Mouse (Mus musculus) heart, postnatal 10 days (tissue): Measurements from ENCODE around the gene Aak1. TPM values are rescaled to one million over a fixed set of nuclear protein-coding genes. Genes with fewer than 3 reads are reported as not detected.

Experiments used
- DNase-seq, 2 experiments: peaks; one replicate each; pipeline ENCODE4 v3.0.0; 2021
- intact Hi-C: fragments of 180-260 bp; cut with DNase I; formaldehyde crosslinking; loops from one replicate; pipeline ENCODE4 v1.15.1; 2025
- total RNA-seq, 2 experiments: library from RNA; stranded (reverse); gene quantifications; 2 replicates each; pipeline ENCODE4 v1.2.3; 2021

The Aak1 gene
- 100 to 1,000 TPM in 1 of 2 experiments, 10 to 100 TPM in 1; 95.7 to 103 TPM for total RNA-seq

DNA sequence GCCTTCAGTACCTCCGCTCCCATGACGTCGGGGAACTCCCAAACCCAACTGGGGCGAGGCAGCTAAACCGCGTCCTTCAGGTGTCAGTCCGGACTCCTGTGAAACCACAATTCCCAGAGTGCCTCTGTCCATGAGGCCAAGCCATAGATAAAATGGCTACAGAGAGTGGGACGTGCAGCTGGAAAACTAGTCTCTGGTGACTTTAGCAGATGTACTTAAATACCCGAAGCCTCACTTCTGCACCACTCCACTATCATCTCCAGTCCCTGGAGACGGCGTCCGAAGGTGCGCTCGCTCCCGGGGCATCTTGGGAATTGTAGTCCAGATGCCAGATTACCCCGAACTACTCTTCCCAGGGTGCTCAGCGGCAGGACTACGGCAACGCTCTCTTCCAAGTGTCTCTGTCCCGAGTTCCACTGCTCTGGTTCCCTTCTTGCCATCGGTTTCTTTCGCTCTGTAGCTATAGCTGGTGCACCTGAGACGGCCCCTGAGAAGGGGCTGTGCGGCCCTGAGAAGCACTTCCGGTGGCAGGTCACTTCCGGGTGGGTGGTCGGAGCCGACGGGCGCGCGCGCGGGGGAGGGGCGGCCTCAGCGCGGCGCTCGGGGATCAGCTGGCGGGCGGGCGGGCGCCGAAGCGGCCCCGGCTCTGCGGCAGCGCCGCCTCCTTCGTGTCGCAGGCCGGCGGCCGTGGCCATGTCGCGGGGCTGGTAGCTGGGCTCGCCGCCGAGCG, at the start of gene Aak1:
TSS of gene Aak1 (plus strand) at position 603 of the 730 bp plus-strand sequence.
- DNase-seq, result peak; percentile 94 to 95
- intact Hi-C loops, result loop anchor here (2.0 kb wide), 1 partner anchor 14 kb away; no protein-coding TSS in a partner anchor

DNA sequence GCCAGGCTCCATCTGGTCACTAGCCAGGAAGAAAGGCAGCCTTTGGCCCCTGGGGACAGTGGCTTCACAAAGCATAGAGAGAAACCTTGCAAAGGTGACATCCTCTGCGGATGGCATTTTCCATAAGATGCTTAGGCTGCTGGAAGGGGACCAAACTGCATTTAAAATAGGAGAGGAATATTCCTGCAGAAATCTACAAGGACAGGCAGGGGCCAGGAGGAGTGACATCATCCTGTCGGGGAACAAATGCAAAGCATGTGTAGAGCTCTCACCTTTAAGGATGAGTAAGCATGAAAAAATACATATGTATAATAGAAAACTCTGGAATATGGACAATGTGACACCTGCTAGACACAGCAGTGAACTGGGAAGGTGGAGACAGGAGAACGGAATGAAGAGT, 48.9 kb upstream of the Aak1 start:
- DNase-seq, result no peak
- intact Hi-C loops, result loop anchor here (10.0 kb wide), 1 partner anchor 256 kb away; no protein-coding TSS in a partner anchor

DNA sequence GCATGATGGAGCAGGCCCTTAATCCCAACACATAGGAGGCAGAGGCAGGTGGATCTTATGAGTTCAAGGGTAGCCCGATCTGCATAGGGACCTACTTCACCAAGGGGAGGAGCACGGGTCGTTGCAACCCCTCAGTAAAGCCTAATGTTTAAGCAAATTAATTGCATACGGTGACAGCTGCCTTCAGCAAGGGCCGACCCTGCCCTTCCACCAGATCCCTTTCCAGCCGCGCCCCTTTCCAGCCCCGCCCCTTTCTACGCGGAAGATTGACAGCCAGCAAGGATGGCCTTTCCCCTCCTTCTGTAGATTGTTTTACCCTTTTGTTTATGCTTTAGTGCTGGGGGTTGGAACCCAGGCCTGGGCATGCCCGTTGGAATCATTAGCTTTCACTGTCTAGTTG, 47.9 kb upstream of the Aak1 start:
- intact Hi-C loops, result loop anchor here (10.0 kb wide), 1 partner anchor 257 kb away; no protein-coding TSS in a partner anchor
- DNase-seq, result no peak

DNA sequence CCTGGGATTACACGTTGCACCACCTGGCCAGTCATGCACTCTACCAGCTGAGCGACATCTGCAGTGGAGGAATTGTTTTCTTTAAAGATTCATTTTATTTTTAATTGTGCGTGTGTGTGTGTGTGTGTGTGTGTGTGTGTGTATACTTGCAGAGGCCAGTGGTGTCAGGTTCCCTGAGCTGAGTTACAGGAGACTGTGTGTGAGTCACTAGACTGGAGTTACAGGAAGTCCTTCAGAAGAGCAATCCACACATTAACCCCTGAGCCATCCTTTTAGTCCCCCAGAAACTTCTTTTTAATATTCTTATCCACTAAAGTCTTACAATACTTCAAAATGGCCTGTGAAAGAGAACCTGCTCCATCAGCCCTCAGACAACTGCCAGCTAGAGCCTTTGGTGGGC, 44.7 kb upstream of the Aak1 start:
- no peak for DNase-seq
- intact Hi-C loops, result loop anchor here (10.0 kb wide), 1 partner anchor 260 kb away; no protein-coding TSS in a partner anchor

GRCm38 (mm10) chr6:86806455-86807086, 42.7 kb upstream of the Aak1 start:
- peak; percentile 75 to 84 for DNase-seq
- intact Hi-C loops, result loop anchor here (1.0 to 10.0 kb wide), 2 partner anchors 59 to 262 kb away; no protein-coding TSS in a partner anchor

DNA sequence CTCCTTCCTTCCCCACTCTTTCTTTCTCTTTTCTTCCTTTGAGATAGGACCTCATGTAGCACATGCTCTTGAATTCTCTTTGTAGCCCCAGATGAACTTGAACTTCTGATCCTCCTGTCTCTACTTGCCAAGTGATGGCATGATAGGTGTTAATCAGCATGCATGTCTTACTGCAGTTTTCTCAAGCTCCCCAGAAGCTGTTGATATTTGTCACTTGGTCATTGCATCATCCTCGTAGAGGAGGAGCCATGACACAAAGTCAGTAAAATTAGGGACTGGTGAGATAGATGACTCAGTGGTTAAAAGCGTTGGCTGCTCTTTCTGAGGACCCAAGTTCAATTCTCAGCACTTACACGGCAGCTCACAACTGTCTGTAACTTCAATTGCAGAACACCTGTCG, 36.4 kb upstream of the Aak1 start:
- intact Hi-C loops, result loop anchor here (1.0 kb wide), 1 partner anchor 108 kb away; no protein-coding TSS in a partner anchor
- no peak for DNase-seq

GRCm38 (mm10) chr6:86813341-86813740, 36.0 kb upstream of the Aak1 start:
- peak; percentile 59 to 79 for DNase-seq
- intact Hi-C loops, result loop anchor here (1.0 kb wide), 1 partner anchor 108 kb away; no protein-coding TSS in a partner anchor

- no peak for DNase-seq
- intact Hi-C loops, result loop anchor here (5.0 kb wide), 2 partner anchors 52 to 187 kb away; no protein-coding TSS in a partner anchor
Measured at GRCm38 (mm10) chr6:86814926-86815325, 34.4 kb upstream of the Aak1 start.

GRCm38 (mm10) chr6:86815436-86815835, 33.9 kb upstream of the Aak1 start:
- peak in 1 of 2 experiments; percentile 7 for DNase-seq
- intact Hi-C loops, result loop anchor here (5.0 kb wide), 2 partner anchors 52 to 187 kb away; no protein-coding TSS in a partner anchor

- DNase-seq, result peak; percentile 69 to 71
- intact Hi-C loops, result loop anchor here (1.0 to 5.0 kb wide), 3 partner anchors 34 to 186 kb away; no protein-coding TSS in a partner anchor
Measured at GRCm38 (mm10) chr6:86816586-86816985, 32.7 kb upstream of the Aak1 start.

DNA sequence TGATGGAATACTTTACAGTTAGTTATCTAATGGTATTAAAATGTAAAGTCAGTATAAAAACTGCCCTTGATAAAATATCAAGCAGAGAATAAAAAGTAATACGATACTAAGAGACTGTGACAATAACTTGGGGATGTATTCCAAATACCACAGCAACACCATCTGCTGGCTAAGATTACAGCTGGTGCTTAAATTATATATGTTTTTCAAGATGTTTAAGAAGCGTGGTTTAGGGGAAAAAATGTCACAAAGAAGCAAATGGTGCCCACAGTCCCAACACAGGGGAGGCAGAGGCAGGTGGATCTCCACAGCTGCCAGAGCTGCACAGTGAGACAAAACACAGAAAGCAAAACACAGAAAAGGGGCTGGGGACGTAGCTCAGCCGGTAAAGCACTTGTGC, 30.4 kb upstream of the Aak1 start:
- no peak for DNase-seq
- intact Hi-C loops, result loop anchor here (5.0 kb wide), 2 partner anchors 48 to 183 kb away; no protein-coding TSS in a partner anchor

- DNase-seq, result no peak
- intact Hi-C loops, result loop anchor here (5.0 kb wide), 2 partner anchors 47 to 182 kb away; no protein-coding TSS in a partner anchor
Measured at GRCm38 (mm10) chr6:86819926-86820325, 29.4 kb upstream of the Aak1 start.

DNA sequence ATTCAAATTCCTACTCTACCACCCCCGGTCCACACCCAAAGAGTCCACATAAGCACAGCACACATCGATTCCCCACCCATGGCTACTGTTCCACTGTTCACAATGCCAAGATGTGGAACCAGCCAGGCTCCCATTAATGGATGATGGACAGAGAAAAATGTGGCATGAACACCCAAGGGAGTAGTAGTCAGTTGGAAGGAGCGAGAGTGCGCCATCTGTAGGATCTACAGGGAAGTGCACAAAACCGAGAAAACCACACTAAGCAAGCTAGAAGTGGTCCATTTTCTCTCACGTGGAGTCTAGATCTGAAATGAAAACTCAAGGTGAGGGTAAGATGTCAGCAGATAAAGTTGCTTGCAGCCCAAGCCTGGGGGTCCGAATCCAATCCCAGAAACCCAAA, 28.6 kb upstream of the Aak1 start:
- peak in 1 of 2 experiments; percentile 28 for DNase-seq
- intact Hi-C loops, result no loop called here

DNA sequence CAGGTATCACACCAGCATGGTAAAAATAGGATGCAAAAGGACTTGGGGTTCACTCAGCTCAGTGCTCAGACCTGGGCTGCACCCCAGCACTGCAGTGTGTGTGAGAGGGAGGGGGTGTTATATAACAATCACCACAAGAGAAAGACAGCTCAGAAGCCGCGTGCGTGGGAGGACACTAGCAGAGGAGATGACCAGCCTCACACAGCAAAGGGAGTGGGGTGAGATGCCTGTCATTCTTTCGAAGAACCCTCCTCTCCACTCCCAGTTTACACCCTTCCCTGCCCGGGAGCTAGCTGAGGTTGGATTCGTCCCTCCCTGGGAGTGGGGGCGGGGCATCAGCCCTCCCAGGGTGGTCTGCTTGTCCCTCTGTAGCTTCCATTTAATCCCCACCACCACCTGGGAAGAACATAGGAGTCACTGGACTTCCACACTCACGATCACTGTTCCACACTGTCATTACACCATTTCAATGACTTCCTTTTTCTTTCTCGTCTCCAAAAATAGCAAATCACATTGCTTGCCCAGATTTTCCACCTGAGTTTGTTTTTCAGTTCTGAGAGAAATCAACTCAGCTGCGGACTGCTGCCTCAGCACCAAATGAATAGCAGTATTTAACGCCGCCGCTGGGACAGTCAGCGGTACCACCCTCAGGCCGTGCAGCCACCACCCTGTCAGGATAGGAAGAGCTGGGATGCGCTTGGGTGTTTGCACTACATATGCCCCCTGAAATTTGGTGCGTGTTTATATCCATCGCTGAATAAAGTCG, 26.8 kb upstream of the Aak1 start:
- intact Hi-C loops, result no loop called here

DNA sequence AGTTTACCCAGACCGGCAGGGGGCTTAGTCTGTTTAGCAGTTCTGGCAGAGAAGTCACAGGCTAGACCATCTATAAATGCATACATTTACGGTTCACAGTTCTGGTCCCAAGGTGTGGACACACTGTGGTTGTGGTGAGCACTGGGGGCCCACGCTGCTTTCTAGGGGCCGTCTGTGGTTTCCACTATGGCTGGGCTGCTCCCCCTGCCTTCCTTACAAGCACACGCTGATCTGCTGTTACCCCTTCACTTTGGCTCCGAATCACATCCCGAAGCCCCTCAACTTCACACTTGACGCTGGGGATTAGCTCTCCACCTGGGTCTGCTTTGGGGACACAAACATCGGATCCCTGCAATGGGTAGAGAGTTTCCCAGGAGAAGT, 26.3 kb upstream of the Aak1 start:
- intact Hi-C loops, result no loop called here
- DNase-seq, result no peak

More for the DNA sequence above, 26.8 kb upstream of the Aak1 start:
- DNase-seq, result peak; percentile 47 to 64

DNA sequence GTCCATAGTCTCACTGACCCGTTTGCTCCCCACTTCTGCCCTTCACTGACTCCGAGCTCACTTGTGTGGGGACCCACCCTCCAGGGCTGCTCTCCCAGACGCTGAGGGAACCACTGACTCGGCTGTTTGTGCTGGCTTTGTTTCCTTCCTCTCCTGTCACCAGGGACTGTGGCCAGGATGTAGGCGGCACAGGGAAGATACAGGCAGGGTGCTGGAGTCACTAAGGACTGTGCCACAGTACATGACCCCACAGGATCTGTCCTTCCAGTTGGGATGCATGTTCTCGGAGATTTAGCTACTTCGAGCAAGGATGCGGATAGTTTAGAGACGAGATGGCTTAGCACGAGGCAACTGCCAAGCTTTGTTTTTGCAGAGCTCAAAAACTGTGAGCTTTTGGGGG, 25.5 kb upstream of the Aak1 start:
- intact Hi-C loops, result no loop called here
- peak; percentile 60 to 62 for DNase-seq

GRCm38 (mm10) chr6:86824401-86824800, 24.9 kb upstream of the Aak1 start:
- no peak for DNase-seq

GRCm38 (mm10) chr6:86827432-86827831, 21.9 kb upstream of the Aak1 start:
- intact Hi-C loops, result no loop called here
- no peak for DNase-seq

More at GRCm38 (mm10) chr6:86824401-86824800, 24.9 kb upstream of the Aak1 start:
- intact Hi-C loops, result no loop called here

- DNase-seq, result no peak
- intact Hi-C loops, result no loop called here
Measured at GRCm38 (mm10) chr6:86829768-86830167, 19.5 kb upstream of the Aak1 start.

- intact Hi-C loops, result no loop called here
- DNase-seq, result peak; percentile 76 to 81
Measured at GRCm38 (mm10) chr6:86830738-86831500, 18.4 kb upstream of the Aak1 start.
